Mouse (Mus musculus) mouse embryonic stem cell (cell line): ENCODE results near the gene Ankrd23.

Source experiments
- in situ Hi-C, 2 experiments: fragments of 300-500 bp; cut with MboI; formaldehyde crosslinking; loops; 1 replicate in 1 of 2; 3 replicates in 1 of 2; pipeline ENCODE4 v1.14.3; 2019 to 2020; ENCODE audit warnings: low sequenced_read_pairs in 2 of 2, low pct_unique_long_range_greater_than_20kb in 1 of 2, mixed read lengths in 1 of 2; ENCODE audit not compliant: unreplicated experiment in 1 of 2

The Ankrd23 gene

DNA sequence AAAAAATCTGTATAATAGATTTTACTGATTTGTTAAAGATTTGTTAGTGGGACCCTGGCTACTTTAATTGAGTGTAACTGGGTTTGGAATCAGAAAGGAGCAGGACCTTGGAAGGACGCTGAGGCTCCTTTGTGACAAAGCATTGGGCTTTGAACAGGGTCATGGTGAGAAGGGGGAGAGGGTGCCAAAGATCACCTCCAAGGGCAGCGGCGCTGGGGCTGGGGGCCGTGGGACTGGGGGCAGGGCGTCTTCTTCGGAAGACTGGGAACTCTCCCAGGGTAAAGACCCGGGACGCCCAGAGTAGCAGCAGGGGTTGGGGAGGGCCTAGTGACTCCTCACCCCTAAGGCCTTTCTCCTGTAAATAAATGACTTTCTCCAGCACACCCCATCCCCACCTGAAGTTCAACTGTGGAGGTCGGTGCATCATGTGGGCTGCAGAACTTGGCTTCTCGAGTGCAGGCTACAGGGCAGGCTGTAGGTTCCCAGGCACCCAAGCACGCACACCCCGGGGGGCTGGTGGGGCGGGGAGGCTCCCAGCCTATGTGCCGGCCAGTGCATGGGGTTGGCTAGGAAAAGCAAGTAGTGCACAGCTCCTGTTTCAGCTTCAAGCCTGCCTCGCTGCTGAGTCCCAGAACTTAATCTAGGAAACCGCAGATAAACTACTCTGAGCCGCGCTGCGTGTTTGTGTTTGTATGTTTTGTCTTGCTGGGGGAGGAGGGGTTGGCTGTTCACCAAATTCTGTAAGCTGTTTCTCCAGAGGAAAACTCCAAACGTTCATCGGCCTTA lies 31.3 kb upstream of the Ankrd23 start:
- in situ Hi-C loops, result no loop called here

DNA sequence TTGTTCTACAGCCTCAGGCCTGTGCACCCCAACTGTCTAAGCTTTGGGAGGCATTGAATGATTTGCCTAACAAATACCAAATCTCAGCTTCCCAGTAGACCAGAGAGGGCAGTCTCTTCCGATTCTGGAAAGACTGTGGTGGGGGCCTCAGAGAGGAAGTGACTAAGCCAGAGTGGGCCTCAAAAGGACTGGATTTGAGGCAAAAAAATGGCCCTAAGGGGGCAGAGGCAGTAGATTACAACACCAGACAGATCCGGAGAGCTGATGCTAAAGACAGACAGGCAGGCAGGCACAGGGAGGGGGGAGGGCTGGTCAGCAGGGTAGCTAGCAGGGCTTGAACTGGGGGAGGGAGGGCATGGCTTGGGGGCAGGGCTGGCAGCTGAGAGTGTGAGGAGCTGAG lies 29.7 kb upstream of the Ankrd23 start:
- in situ Hi-C loops, result no loop called here

DNA sequence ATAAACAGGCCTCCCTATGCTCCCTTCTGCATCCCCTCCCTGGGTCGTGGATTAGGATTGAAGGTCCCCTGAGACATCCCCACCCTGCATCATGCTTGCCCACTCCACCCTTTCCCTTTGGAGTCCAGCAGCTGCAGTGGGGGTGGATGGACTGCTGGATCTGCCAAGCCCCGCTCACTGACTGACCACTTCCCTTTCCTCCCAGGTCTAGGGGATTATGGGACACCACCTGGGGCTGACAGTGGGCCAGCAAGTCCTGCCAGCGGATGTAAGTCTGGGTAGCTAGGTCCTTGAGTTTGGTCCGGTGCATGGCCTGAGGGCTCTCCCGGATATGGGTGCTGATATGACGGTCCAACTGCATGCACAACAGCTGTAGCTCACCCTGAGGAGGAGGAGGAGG lies 27.4 kb upstream of the Ankrd23 start:
- in situ Hi-C loops, result no loop called here

DNA sequence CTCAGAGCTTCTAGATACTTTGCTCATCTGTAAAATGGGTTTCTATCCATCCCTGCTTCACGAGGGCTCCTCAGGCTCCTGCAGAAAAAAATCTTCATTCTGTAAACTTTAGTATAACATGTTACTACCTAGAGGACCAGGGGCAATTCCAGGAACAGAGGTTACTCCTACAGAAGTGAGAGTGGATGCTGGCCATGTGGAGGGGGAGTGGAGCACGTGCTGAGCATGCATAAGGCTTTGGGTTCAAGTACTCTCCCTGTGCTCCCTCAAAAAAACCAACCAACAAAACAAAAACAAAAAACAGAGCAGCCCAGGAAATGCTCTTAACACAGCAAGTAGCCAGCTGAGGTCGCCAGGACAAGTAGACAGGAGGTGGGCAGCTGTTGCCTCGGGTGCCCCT lies 26.9 kb upstream of the Ankrd23 start:
- in situ Hi-C loops, result no loop called here

DNA sequence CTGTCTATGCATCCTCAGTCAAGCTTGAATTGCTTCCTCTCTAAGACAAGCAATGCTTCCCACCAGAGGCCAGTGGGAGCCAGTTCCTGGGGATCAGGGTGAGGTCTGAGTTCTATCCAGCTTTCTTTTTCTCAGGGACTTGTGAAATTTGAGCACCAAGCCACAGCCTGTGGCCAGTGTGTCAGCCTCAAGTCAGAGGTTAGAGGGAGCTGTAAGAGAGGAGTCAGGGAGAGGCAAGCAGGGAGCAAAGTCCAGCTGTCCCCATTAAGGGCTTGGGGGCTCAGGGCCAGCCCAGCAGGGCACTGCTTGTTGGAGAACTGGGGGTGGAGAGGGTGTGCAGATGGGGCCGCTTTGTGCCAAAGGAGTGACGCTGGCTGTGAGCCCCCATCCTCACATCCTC lies 26.5 kb upstream of the Ankrd23 start:
- in situ Hi-C loops, result no loop called here

DNA sequence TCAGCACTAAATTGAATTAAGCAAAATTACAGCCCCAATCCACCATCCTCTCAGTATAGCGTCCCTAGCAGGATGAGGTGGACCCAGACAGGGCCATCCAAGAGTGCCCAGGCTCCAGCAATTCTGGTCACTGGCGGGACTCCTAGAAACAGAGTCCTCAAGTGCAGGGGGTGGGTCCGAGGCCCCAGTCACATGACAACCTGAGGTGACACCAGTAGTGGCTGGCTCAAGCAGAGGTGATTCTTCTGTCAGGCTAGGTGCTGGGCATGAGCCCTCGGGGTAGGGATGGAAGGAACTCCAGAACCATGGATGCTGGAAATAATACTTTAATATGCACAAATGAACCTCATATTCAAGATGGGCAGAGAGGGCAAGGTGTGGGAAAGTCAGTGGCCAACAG lies 25.7 kb upstream of the Ankrd23 start:
- in situ Hi-C loops, result no loop called here

DNA sequence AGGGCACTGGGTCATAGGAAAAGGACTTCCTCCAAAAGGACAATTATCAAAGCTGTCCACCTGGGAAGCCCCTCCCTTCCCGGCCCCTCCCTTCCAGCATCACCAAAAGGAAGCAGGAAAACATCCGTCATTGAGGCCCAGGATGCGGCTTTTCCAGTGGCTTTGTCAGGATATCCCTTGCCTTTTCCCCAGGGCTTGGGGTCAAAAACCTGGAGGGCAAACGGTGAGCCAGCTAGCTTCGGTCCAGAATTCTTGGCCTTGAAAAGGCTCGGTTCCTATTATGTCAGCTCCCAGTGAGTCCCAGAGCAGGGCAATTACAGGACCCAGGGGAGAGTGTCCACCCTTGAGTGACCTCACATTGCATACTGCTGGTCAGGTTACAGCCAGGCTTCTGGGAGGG lies 24.2 kb upstream of the Ankrd23 start:
- in situ Hi-C loops, result no loop called here

DNA sequence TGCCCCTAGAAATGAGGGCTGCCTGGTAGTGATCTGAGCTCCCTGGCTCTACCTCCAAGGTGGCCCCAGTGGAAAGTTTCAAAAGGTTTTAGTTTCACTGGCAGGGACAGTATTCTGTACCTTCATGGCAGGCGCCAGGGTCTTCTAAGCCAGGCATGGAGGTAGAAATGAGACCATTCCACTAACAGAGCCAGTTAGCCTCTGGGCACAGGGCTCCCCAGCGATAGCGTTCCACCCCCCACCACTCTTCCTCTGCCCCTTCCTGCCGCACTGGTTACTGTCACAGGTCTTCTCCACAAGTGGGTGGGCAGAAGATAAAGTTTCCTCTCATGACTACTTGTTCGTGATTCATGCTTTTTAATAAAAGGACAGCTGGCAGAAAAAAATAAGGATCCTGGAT lies 23.2 kb upstream of the Ankrd23 start:
- in situ Hi-C loops, result loop anchor here in 1 of 2 experiments (10.0 kb wide), 1 partner anchor 55 kb away; no protein-coding TSS in a partner anchor

DNA sequence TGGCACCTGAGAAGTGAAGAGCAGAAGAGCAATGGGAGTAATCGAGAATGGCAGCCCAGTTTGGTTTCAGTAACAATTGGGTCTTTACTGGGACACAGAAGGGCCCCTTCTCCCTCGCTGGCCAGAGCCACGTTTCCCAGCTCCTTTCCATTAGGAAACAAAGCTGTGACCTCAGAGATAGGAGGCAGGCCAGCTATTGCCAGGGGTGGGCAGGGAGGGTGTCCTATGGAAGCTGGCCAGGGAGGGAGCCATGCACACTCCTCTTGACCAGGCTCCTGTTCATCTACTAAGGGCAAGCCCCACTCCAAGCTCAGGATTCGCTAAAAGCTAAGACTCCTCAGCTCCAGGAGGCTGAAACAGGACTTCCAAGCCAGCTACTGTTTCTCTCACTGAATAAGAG lies 22.6 kb upstream of the Ankrd23 start:
- in situ Hi-C loops, result loop anchor here in 1 of 2 experiments (10.0 kb wide), 1 partner anchor 56 kb away; no protein-coding TSS in a partner anchor

DNA sequence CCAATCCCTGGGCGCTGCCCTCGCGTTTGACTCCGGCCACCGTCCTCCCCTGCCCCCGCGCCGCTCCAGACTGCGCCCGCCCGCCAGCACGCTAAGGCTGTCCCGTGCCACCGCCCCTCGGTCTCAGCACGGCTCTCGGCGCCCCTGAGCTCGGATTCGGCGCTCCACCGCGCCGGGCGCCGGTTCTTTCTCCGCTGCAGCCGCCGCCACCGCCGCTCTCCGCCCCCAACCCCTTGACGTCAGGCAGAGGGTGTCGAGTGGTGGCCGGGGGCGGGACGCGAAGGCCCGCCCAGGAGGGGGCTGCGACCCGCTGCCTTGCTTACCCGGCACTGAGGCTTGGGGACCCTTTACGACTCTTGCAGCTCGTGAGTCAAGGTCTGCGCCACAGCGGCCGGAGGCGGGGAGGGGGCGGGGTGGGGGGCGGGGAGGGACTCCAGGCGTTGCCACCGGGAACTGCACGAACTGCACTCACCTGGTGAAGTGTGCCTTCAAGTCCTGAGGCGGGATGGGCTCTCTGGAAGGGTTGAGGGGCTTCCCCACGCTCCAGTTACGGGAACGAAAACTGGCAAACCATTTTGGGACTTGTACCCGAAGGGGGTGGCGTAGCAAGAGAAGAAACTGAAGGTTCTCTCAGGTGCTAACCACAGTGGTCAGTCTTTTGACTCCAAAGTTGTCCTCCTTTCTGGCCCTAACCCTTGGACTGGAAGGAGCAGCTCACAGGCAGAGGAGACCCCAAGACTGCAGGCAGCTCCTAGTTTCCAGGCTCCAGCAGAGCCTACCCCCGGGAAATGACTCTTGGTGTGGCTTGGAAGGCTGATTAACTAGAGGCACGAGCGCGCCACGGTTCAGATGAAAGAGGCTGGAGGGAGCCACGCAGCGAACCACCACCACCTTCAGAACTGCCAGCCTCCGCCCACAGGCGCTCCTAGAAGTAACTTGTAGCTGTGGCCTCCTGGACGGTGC lies 21.6 kb upstream of the Ankrd23 start, which contains the start of gene Sema4c:
TSS of gene Sema4c (minus strand) at position 319 of the 963 bp plus-strand sequence.
- in situ Hi-C loops, result loop anchor here in 1 of 2 experiments (10.0 kb wide), 1 partner anchor 56 kb away; no protein-coding TSS in a partner anchor

DNA sequence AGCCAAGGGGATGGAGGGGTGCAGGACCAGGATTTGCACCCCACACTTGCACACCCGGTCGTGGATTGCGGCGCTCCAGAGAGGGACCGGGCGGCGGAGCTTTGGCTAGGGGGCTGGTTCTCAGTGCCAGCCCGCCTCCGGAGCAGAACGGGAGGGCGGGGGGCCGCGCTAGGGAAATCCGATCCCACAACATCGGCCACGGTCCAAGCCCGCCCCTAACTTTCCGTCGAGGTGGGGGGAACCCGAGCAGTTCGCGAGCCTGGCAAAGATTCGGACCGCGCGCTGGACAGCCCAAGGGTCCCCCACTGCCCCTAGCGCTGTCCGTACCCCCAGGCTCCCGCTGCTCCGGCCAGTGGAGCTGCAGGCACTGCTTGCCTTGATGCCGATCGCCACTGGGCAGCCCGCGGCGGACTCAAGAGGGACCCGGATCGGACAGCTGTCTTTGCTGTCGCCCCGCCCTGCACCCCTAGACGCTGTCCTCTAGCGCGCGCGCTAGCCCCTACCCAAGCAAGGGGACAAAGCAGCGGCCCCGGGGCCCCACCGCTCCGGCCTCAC lies 20.9 kb upstream of the Ankrd23 start:
- in situ Hi-C loops, result loop anchor here in 1 of 2 experiments (10.0 kb wide), 1 partner anchor 57 kb away; no protein-coding TSS in a partner anchor

DNA sequence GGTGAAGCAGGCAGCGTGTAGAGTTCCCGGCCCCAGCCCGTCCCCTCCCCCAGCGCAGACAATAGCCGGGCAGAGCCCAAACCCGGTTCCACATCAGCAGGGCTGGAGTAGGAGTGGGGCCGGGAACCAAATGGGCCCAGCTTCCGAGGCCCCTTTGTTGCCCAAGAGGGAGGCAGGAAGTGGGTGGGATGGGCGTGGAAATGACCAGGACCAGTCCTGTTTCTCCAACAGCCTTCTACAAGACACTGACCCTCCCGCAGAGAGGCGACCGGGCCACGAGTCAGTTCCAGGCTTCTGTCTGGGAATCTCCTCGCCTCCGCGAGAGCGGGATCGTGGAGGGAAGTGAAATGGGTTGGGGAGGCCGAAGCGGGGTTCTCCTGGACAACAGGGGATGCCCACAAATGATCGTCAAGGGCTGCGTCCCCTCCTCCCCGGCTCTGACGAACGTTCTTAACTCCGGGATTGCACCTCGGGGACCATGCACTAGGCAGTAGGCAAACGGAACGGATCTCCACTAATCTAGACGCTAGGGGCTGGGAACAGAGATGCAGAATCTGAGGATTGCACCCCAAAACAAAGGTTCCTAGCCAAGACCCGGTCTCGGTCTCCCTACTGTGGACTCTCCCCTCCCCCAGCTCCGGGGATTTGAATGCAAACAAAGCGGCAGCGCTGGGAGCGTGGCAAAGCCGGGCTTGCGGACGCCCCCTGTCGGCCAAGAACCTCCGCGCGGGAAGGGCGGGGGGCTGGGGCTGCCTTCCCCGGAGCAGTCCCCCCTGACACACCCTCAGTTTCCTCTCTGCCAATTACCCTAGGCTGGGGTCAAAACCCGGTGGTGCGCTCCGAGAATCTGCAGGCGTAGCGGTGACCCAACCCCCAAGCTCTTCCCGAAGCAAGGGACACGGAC lies 20.1 kb upstream of the Ankrd23 start:
- in situ Hi-C loops, result loop anchor here in 1 of 2 experiments (10.0 kb wide), 1 partner anchor 58 kb away; no protein-coding TSS in a partner anchor

DNA sequence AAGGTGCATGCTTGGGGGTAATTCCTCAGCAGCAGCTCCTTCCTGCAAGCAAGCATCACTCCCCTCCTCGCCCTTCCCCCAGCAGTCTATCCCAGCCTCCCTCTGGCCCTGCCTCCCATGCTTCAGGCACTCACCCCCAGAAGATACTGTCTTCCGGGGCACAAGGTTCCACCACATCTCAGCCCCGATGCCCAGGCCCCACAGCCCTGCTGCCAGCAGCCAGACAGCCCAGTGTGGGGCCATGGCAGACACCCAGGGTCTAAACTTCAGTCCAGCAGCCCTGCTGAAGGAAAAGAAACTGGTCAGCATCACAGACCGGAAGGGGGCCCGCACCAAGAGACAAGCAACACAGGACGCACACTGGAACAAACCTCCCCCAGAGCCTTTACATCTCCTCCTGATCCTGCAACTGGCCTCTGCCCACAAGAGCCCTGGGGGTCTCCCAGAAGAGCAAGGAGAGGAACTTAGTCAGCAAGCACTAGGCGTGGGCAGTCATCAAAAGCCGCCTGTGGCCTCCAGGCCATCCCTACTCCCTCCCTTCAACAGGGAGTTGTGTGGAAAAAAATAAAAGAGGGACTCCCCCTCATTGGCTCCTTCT lies 19.2 kb upstream of the Ankrd23 start:
- in situ Hi-C loops, result loop anchor here in 1 of 2 experiments (10.0 kb wide), 1 partner anchor 59 kb away; no protein-coding TSS in a partner anchor

DNA sequence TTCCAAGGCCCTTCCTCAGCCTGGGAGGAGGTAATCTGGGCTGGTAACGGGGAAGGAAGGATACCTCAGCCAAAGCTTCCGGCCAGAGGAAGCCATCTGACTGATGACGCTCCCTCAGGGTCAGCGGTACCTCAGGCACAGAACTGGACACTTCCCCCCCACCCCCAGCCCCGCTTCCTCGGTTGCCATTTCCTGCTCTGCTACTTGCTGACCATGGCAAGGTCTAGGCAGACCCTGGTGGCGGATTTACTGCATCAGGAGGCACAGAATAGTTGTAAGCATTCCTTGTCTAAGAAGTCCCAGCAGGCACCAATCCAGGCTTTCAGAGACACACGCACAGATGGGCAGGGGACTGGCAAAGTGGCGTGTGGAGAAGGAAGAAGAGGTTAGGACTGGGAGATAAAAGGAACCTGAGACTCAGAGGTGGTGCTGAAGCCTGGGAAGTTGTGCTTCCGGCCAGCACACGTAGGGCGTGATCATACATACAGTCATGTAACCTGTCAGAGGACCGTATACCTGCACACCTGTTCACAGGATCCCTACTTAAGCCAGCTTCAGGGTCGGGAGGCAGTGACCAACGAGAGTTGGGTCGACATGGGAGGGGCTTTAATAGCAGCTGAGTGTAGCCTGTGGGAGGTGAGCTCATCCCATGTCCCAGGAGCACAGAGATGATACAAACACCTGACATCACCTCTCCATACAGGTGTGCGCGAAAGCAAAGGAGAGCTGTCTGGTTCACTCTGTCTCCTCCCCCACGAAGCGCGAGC lies 18.1 kb upstream of the Ankrd23 start:
- in situ Hi-C loops, result loop anchor here in 1 of 2 experiments (10.0 kb wide), 1 partner anchor 60 kb away; no protein-coding TSS in a partner anchor

DNA sequence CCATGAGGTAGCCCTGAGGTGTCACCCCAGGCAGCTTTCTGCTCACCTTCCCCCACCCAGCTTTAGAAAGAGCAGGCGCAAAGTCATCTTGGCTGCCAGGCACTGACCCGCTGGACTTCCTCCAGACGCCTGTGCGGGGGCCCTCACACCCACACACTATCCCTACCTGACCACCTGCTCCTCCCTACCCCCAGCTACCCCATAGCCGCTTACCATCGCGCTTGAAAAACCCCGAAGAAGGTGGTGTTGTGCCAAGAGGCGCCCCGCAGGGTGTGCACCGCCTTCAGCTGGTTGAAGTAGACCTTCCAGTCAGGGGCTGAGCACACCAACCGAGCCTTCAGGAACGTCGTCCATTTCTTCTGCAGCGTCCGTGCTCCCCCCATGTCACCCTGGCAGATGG lies 15.8 kb upstream of the Ankrd23 start:
- in situ Hi-C loops, result loop anchor here in 1 of 2 experiments (10.0 kb wide), 1 partner anchor 62 kb away; no protein-coding TSS in a partner anchor

DNA sequence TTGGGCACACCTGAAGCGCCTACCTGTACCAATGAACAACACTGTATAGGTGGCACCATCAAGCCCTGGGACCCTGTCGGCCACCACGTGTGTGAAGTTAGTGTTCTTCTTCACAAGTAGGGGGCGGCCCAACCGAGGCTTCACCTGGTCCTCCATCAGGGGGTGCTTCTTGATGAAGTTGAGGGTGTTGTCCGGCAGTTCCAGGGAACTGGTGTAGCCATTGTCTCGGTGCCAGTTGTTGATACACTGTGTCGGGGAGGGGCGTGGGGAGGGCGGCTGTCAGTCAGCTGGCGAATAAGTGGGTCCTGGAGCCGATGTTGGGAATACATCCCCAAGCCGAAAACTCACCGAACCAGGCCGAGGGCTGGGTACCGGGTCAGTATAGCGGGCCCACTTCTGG lies 15.2 kb upstream of the Ankrd23 start:
- in situ Hi-C loops, result loop anchor here in 1 of 2 experiments (10.0 kb wide), 1 partner anchor 63 kb away; no protein-coding TSS in a partner anchor
